Mouse (Mus musculus) MEL (cell line): ENCODE data around the gene Itm2b.

Experiments
- CHD2 ChIP-seq: IDR thresholded peaks from 2 replicates; pipeline ENCODE4 v1.6.1; 2011; ENCODE audit warnings: low read length, improper control_type of control experiment
- CTCF ChIP-seq, 3 experiments: IDR thresholded peaks in 2 of 3; conservative IDR thresholded peaks in 1 of 3; 2 replicates each; pipeline ENCODE4 v1.5.1; 2011 to 2012; ENCODE audit warnings: low read length in 3 of 3, low read depth in 2 of 3, mild to moderate bottlenecking in 2 of 3, improper control_type of control experiment in 1 of 3, inconsistent platforms in 1 of 3, mixed read lengths in 1 of 3, moderate library complexity in 1 of 3; ENCODE audit not compliant: control insufficient read depth in 1 of 3, insufficient read depth in 1 of 3, poor library complexity in 1 of 3, severe bottlenecking in 1 of 3
- E2F4 ChIP-seq: IDR thresholded peaks from 2 replicates; pipeline ENCODE4 v1.6.1; 2011; ENCODE audit warnings: low read depth, low read length, improper control_type of control experiment, borderline replicate concordance
- ELF1 ChIP-seq: IDR thresholded peaks from 2 replicates; pipeline ENCODE4 v1.6.1; 2014; ENCODE audit warnings: low read depth, mild to moderate bottlenecking, inconsistent platforms, low read length, improper control_type of control experiment, moderate library complexity
- ETS1 ChIP-seq: IDR thresholded peaks from 2 replicates; pipeline ENCODE4 v1.6.1; 2012; ENCODE audit warnings: low read depth, mild to moderate bottlenecking, inconsistent platforms, low read length, improper control_type of control experiment, moderate library complexity
- MYB ChIP-seq: IDR thresholded peaks from 2 replicates; pipeline ENCODE4 v1.6.1; 2011; ENCODE audit warnings: mild to moderate bottlenecking, low read depth, low read length, improper control_type of control experiment
- POLR2A ChIP-seq, 2 experiments: IDR thresholded peaks; 2 replicates each; pipeline ENCODE4 v1.6.1; 2011 to 2012; ENCODE audit warnings: low read length in 2 of 2, mild to moderate bottlenecking in 2 of 2, control low read depth in 1 of 2, improper control_type of control experiment in 1 of 2, low read depth in 1 of 2, moderate library complexity in 1 of 2; ENCODE audit not compliant: control insufficient read depth in 1 of 2, insufficient read depth in 1 of 2, poor library complexity in 1 of 2
- POLR2AphosphoS2 ChIP-seq: IDR thresholded peaks from 2 replicates; pipeline ENCODE4 v1.6.1; 2011; ENCODE audit warnings: low read length, improper control_type of control experiment
- RCOR1 ChIP-seq: IDR thresholded peaks from 2 replicates; pipeline ENCODE4 v1.6.1; 2012; ENCODE audit warnings: low read depth, mild to moderate bottlenecking, inconsistent platforms, low read length, improper control_type of control experiment
- TBP ChIP-seq: IDR thresholded peaks from 2 replicates; pipeline ENCODE4 v1.8.0; 2011; ENCODE audit warnings: low read depth, low read length, improper control_type of control experiment
- USF2 ChIP-seq, 2 experiments: IDR thresholded peaks; 2 replicates each; pipeline ENCODE4 v1.6.1; 2011 to 2012; ENCODE audit warnings: improper control_type of control experiment in 2 of 2, low read length in 2 of 2, borderline replicate concordance in 1 of 2, inconsistent platforms in 1 of 2, low read depth in 1 of 2, mild to moderate bottlenecking in 1 of 2; ENCODE audit not compliant: insufficient read depth in 1 of 2

- TF ChIP-seq TBP (no peak), POLR2A (IDR thresholded peaks at IDR 0.05; ENCODE audit: control insufficient read depth in 1 of 2, insufficient read depth in 1 of 2, low read depth in 1 of 2, low read length in 2 of 2, poor library complexity in 1 of 2) (no peak), CTCF (IDR thresholded peaks at IDR 0.05 in 2 of 3, conservative IDR thresholded peaks at IDR 0.05 in 1 of 3; ENCODE audit: control insufficient read depth in 1 of 3, insufficient read depth in 1 of 3, low read depth in 2 of 3, low read length in 3 of 3, poor library complexity in 1 of 3, severe bottlenecking in 1 of 3) (no peak), E2F4 (no peak), MYB (no peak), USF2 (IDR thresholded peaks at IDR 0.05; ENCODE audit: borderline replicate concordance in 1 of 2, insufficient read depth in 1 of 2, low read depth in 1 of 2, low read length in 2 of 2) (no peak), POLR2AphosphoS2 (no peak), ETS1 (no peak), CHD2 (no peak), RCOR1 (no peak), ELF1 (no peak)
Measured at GRCm38 (mm10) chr14:73388546-73388945, 3.5 kb upstream of the Itm2b start.
